Mouse (Mus musculus) hindbrain, embryonic 12.5 days (tissue): ENCODE measurements at regions not wholly inside any gene's neighbourhood (a gene's known extent, or its start where the extent isn't known, plus 50 kb on each side); places are given as distances from the start of the nearest gene placed in this dataset.

Experiments used
- ATAC-seq: fragments of 200-750 bp; cut with Nextera tagmentation; 2 replicates; pipeline ENCODE4 v1.8.0; 2017; ENCODE audit warnings: moderate TSS enrichment; ENCODE audit not compliant: low FRiP score
- H3K27ac ChIP-seq: fragments of 300-500 bp; sonication (generic); 2 replicates; pipeline ENCODE4 v1.5.1; 2016; ENCODE audit warnings: mild to moderate bottlenecking
- H3K27me3 ChIP-seq: fragments of 300-500 bp; sonication (generic); 2 replicates; pipeline ENCODE4 v1.6.1; 2016; ENCODE audit warnings: mild to moderate bottlenecking
- H3K36me3 ChIP-seq: fragments of 300-500 bp; sonication (generic); 2 replicates; pipeline ENCODE4 v1.6.1; 2016; ENCODE audit warnings: mild to moderate bottlenecking
- H3K4me1 ChIP-seq: fragments of 300-500 bp; sonication (generic); 2 replicates; pipeline ENCODE4 v1.6.1; 2016
- H3K4me2 ChIP-seq: fragments of 300-500 bp; sonication (generic); replicated peaks from 2 replicates; pipeline ENCODE4 v1.6.1; 2016; ENCODE audit warnings: mild to moderate bottlenecking
- H3K4me3 ChIP-seq: fragments of 300-500 bp; sonication (generic); 2 replicates; pipeline ENCODE4 v1.5.1; 2016; ENCODE audit warnings: mild to moderate bottlenecking
- H3K9ac ChIP-seq: fragments of 300-500 bp; sonication (generic); 2 replicates; pipeline ENCODE4 v1.6.1; 2016; ENCODE audit warnings: mild to moderate bottlenecking, moderate library complexity
- H3K9me3 ChIP-seq: fragments of 300-500 bp; sonication (generic); replicated peaks from 2 replicates; pipeline ENCODE4 v1.6.1; 2016; ENCODE audit warnings: mild to moderate bottlenecking
- WGBS: fragments of 180-500 bp; shearing (Covaris S2); methylation state at CpG from one replicate; pipeline ENCODE4 v1.1.7; 2016; 5-methylcytosine and 5-hydroxymethylcytosine counted together

DNA sequence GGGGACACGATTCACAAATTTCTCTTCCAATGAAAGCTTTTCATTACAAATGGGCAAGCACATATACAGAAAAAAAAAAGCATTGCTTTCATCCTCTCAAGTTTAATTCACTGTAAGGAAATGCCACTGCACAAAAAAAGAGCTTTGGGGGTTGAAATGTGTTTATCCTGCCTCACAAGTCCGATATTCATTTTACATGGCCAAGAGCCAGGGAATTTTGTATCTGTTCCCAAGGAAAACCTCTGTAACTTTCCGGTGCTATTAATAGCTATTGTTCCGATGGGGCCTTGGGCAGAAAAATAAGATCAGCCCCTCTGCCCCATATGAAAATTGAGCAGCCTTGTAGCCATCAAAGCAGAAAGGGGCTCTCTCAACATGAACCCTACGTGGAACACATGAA is 465.9 kb upstream of the Mki67 start:
- Histone ChIP-seq H3K27me3 (no peaks in the 10 kb centered on the region), H3K9me3 (no peaks in the 10 kb centered on the region; the same call in 1 of the 2 replicates), H3K4me2 (no peak overlapping the region), H3K9ac (no peak overlapping the region), H3K27ac (no peak overlapping the region), H3K4me1 (peaks cover 7% of the 10 kb centered on the region; the same call in 1 of the 2 replicates), H3K4me3 (no peak overlapping the region), H3K36me3 (no peaks in the 10 kb centered on the region)
- ATAC-seq = no peak
- WGBS = 78% methylated on average over 5 of the region's 5 CpGs

DNA sequence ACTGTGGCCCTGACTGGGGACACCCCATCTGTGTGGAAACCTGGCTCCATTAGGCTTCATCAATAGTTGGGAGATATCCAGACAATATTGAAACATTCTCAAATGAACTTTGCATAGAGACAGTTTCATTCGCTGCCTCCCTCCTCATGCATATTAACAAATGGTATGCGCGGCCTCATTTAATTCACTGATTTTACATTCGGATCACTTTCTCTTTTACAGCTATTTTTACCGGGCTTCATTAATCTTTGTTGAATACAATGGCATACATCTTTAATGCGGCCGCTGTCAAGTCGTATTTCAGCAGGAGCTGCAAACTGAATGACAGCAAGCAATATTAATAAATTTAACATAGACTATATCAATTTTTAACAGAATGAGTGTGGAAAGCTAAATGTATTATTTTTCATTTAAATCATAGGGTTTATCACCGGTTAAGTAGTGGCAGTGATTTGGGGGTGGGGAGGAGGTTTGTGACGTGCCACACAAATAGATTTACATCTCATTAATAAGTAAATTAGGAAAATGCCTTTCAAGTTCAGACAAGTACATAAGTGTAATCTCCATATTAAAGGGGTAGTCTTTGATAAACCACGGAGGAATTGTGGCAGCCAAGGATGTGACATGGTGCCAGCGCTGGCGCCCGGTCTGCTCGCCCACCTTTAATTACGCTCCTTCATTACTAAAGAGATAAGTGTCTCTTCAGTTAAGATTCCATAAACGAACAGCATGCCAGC is 480.4 kb upstream of the Mki67 start:
- Histone ChIP-seq H3K4me2 (no peak overlapping the region; the same call in 1 of the 2 replicates), H3K36me3 (no peaks in the 10 kb centered on the region), H3K4me1 (peaks cover 18% of the 10 kb centered on the region), H3K9ac (no peak overlapping the region), H3K27me3 (no peaks in the 10 kb centered on the region), H3K9me3 (no peaks in the 10 kb centered on the region), H3K27ac (no peak overlapping the region), H3K4me3 (no peak overlapping the region)
- WGBS = 49% methylated on average over 17 of the region's 17 CpGs
- peak; percentile 43; the same call in 1 of the 2 replicates for ATAC-seq

DNA sequence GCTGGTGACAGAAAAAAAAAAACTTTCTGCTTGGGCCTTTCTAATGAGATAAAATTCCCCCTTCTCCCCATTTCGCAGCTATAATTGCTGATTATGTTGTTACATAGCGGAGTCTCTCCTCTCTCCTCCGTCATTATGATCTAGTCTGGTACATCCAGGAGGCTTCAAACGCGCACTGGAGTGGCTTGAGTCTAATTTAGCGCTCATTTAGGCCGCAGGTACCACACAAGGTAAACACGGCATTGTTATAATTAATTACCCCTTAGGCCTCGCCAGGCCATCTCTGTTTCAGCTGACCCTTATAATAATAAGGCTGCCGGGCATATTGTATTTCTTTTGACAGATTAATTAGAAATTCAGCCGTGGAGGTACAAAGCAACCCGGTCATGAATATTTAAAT is 492.7 kb upstream of the Mki67 start:
- no peaks in the 10 kb centered on the region; the same call in 1 of the 2 replicates for H3K27me3 ChIP-seq
- H3K4me2 ChIP-seq = no peak overlapping the region
- peak; percentile 55 for ATAC-seq
- no peak overlapping the region for H3K9ac ChIP-seq
- 41% methylated on average over 12 of the region's 12 CpGs for WGBS
- no peak overlapping the region for H3K4me3 ChIP-seq
- peaks cover 26% of the 10 kb centered on the region for H3K4me1 ChIP-seq
- no peaks in the 10 kb centered on the region for H3K36me3 ChIP-seq
- H3K27ac ChIP-seq = peak overlapping the region; percentile 40; the same call in 1 of the 2 replicates
- H3K9me3 ChIP-seq = no peaks in the 10 kb centered on the region

DNA sequence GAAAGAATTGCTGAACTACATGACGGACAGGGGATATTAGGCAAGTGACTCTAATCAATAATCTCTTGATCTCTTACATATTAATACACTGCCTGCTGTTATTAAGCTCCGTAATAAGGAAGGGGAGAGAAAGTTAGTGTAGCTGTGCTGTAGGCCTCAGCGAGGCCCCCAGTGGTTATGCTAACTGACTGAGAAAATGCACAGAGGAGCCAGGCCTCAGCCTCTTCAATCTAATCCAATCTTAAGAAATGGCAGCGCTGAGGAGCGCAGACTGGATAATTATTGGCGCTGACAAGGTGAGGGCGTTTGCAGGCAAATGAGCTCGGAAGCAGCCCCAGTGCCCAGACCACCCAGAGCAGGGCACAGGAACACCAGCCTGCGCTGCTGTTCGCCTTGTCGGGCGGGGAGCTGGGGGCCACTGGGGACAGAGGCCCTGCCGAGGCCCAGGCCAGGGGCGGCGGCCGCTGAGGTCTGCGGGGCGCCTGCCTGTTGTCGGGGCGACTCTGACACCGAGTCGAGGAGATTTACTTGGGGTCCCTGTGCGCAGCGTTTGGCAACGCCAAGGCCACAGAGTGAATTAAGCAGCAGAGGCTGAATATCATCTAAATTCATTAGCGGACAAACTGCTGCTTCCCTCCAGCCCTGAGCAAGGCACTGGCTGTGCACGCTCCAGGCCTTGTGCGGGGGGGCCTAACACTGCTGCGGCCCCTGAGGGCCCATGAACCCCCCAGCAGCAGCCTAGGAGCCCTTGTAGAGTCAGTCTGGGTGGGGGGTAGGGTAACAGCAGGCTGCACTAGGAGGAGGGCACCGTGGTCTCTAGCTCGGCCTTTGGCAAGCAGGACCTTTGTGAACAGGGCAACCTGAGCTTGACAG is 493.4 kb upstream of the Mki67 start:
- Histone ChIP-seq H3K4me3 (0 out of 2 replicates have a peak overlapping the region, but pooled peaks have one; percentile 1), H3K27ac (peak overlapping the region; percentile 86), H3K27me3 (no peaks in the 10 kb centered on the region; the same call in 1 of the 2 replicates), H3K4me1 (peaks cover 33% of the 10 kb centered on the region), H3K4me2 (peak overlapping the region; percentile 48), H3K36me3 (no peaks in the 10 kb centered on the region), H3K9ac (peak overlapping the region; percentile 49), H3K9me3 (no peaks in the 10 kb centered on the region)
- WGBS = 11% methylated on average over 31 of the region's 31 CpGs
- ATAC-seq = peak; percentile 84

DNA sequence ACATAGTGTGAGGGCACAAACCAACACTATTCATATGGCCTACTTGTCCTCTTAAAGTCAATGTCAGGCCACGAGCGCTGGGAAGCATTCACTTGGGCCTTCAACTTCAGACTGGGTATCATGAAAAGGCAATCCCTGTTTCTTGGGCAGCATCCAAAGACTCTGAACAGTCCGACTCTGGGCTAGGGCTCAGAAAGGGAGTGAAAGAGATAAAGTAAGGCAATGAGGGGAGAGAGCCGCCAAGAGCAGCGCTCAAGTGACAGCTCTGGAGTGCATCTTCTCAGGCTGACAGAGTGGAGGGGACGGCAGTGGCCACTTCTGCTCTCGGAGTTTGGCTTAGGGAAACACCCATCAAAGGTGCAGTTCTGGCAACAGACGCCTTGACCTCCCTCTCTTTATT is 496.3 kb upstream of the Mki67 start:
- Histone ChIP-seq H3K4me2 (no peak overlapping the region), H3K36me3 (no peaks in the 10 kb centered on the region), H3K9ac (no peak overlapping the region), H3K9me3 (no peaks in the 10 kb centered on the region), H3K4me1 (peaks cover 35% of the 10 kb centered on the region), H3K27me3 (no peaks in the 10 kb centered on the region; the same call in 1 of the 2 replicates), H3K27ac (no peak overlapping the region), H3K4me3 (no peak overlapping the region)
- WGBS = 67% methylated on average over 8 of the region's 8 CpGs
- ATAC-seq = no peak

DNA sequence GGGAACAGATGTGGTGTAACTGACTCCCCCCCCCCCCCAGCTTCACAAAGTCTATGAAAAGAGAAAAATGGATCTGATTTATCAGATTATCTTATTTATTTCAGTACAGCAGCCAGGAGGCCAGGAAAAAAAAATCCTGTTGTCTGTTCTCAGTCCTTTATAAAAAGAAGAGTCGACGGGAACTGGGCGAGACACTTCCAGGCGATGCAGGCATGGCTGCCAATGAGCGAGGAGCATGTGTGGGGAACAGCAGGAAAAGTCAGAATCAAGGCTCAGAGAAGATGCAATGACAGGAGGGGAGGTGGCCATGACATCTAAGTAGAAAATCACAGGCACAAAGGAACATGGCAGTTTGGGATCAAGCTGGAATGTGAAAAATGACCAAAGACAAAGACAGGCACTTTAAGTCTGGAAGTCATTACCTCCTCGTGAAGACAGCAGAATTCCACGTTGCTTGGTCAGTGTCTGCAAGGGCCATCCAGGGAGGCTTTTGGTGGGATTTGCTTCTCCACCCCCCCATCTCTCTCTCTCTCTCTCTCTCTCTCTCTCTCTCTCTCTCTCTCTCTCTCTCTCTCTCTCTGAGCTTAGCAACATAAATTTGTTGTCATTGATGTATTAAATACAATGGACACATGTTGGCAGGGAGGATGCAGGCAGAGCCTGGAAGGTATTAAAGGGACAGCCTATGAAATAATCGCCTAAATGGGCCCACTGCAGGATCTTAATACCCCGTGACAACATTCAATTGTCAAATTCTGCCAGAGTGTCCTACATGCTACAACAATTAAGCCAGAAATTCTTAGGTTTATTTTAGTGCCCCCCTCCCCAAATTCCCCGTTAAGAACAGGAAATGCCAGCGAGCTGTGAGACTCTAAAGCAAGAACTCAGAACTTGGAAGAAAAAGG is 497.1 kb upstream of the Mki67 start:
- Histone ChIP-seq H3K4me1 (peaks cover 37% of the 10 kb centered on the region), H3K9me3 (no peaks in the 10 kb centered on the region), H3K4me3 (no peak overlapping the region), H3K27ac (no peak overlapping the region), H3K27me3 (no peaks in the 10 kb centered on the region; the same call in 1 of the 2 replicates), H3K9ac (no peak overlapping the region), H3K36me3 (no peaks in the 10 kb centered on the region), H3K4me2 (no peak overlapping the region)
- WGBS = 36% methylated on average over 11 of the region's 11 CpGs
- ATAC-seq = no peak

DNA sequence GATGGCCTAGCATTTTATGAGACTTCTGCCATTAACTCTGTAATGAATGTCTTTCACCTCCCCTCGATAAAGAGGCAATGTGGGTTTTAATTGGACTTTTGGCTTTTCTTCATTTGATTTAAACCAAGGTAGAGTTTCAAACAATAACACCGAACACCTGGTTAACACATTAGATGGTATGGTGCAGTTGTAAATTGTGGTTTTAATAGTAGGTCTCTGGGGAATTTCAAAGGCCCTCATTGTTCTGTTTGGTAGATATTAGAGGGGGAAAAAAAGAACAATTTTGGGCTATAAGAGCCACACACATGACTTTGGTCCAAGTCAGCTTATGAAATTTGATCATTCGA is 497.8 kb upstream of the Mki67 start:
- Histone ChIP-seq H3K4me3 (no peak overlapping the region), H3K4me1 (peaks cover 40% of the 10 kb centered on the region), H3K9me3 (no peaks in the 10 kb centered on the region), H3K27me3 (no peaks in the 10 kb centered on the region; the same call in 1 of the 2 replicates), H3K36me3 (no peaks in the 10 kb centered on the region), H3K27ac (no peak overlapping the region), H3K9ac (no peak overlapping the region), H3K4me2 (no peak overlapping the region)
- WGBS = 68% methylated on average over 3 of the region's 3 CpGs
- ATAC-seq = no peak

DNA sequence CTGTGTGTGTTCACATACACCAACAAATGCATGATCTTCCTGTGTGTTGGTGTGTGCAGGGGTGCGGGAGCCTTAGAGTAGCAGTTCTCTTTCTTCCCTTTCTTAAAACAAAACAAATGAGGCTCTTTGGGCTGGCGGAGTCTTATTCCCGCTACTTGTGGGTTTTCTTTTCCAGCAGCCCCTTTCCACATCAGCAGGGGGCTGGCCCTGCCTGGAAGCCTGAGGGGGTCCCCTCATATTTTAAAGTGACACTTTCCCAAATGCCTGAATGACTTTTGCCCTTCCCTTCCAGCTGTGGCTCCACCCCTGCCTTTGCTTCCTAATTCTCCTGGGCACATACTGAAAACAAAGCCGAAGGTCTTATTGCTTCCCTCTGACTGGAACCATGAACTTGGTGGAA is 498.3 kb upstream of the Mki67 start:
- Histone ChIP-seq H3K36me3 (no peaks in the 10 kb centered on the region), H3K27ac (peak overlapping the region; percentile 3; the same call in 1 of the 2 replicates), H3K9ac (no peak overlapping the region), H3K9me3 (no peaks in the 10 kb centered on the region), H3K4me1 (peaks cover 39% of the 10 kb centered on the region), H3K4me3 (no peak overlapping the region), H3K4me2 (no peak overlapping the region), H3K27me3 (no peaks in the 10 kb centered on the region; the same call in 1 of the 2 replicates)
- 33% methylated on average over 4 of the region's 4 CpGs for WGBS
- no peak for ATAC-seq

DNA sequence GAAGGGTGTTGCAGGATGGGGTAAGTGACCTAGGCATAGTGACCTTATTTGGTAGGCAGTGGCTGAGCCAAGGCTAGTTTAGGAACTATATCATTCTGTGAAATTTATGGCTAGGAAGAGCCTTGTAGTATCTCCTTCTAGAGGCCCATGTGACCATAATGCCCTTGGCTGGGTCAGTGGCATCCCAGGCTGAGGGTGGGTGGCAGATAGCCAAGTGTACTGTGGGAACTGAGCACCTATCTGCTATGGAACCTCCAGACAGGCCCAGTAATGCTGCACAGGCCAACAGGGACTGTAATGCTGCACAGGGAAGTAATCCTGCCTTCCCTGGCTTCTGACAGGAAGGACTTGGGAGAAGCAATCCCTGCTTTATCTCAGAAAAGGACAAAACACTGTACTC is 500.6 kb upstream of the Mki67 start:
- peaks cover 46% of the 10 kb centered on the region for H3K4me1 ChIP-seq

DNA sequence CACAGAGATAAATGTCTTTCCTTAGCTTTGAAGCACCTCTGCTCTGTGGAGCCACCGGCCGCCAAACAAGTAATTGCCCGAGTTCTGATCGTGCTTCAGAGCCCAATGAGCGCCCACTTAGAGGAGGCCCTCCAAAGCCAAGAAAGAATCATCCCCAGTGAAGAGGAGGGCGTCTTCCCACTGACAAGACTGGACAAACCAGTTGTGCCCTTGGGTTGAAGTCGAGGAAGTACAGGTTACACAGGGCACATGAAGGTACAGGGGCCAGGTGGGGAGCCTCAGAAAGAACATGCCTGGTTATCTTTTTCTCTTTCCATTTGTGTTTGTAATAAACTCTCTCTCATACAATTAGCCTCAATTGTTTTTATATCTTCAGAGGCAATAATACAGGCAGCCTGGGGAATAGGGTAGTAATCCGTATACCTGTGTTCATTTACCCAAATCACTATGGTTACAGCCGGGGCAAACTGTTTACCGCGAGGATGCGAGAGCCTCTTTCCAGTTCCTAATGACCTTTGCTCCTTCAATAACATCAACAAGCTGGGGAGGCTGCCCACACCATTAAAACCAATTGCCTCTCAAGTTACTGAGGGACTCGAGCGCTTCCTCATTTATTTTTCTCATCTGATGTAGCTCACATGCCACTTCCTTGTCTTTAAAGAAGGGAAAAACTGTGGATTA is 503.5 kb upstream of the Mki67 start:
- WGBS = 45% methylated on average over 14 of the region's 14 CpGs
- Histone ChIP-seq H3K4me1 (peaks cover 29% of the 10 kb centered on the region), H3K36me3 (no peaks in the 10 kb centered on the region), H3K9ac (no peak overlapping the region), H3K27me3 (no peaks in the 10 kb centered on the region), H3K4me2 (no peak overlapping the region), H3K9me3 (no peaks in the 10 kb centered on the region), H3K27ac (peak overlapping the region; percentile 84), H3K4me3 (no peak overlapping the region)
- no peak for ATAC-seq

More for the DNA sequence above, 500.6 kb upstream of the Mki67 start:
- Histone ChIP-seq H3K36me3 (no peaks in the 10 kb centered on the region), H3K27ac (no peak overlapping the region), H3K4me2 (no peak overlapping the region), H3K27me3 (no peaks in the 10 kb centered on the region), H3K9me3 (no peaks in the 10 kb centered on the region), H3K9ac (no peak overlapping the region), H3K4me3 (no peak overlapping the region)
- no peak for ATAC-seq

DNA sequence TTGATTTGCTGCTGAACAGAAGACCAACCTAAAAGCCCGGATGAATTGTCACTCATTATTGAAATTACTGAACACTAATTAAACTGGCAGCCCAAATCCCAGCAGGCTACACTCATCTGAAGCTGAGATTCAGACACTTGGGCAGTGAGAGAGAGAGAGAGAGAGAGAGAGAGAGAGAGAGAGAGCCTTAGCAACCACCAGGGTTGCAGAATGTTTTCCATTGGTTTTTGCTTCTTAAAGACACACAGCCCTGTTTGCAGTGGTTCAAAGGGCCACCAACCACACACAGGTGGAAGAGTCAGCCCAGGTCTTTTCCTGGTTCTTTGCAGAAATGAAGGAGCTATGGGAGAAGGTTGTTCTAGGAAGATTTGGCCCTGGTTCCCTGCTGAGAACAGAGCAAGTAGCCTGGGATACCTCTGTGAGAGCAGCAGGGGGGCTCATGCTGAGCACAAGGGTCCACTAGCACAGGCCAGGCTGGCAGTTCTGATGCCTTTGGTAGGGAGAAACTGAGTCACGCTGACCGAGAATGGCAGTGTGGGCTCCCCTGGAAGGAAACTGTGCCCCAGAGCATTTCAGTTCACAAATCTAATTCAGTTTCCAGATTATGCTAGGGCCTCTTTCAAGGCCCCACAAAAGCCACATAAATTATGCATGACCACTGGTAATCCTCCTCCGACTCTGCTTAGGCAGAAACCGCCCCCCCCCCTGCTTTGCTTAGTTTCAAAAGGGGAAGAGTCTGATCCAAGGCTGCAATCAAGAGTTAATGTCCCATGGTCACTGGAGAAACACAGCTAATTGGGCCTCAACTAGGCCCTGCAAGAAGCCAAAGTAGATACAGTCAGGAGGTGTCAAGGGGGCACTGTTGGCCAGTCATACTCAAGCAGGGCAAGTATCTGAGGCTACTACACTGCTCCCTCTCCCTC is 504.3 kb upstream of the Mki67 start:
- Histone ChIP-seq H3K9me3 (no peaks in the 10 kb centered on the region), H3K27ac (peak overlapping the region; percentile 84), H3K4me3 (no peak overlapping the region), H3K9ac (no peak overlapping the region), H3K4me1 (peaks cover 28% of the 10 kb centered on the region), H3K4me2 (no peak overlapping the region), H3K36me3 (no peaks in the 10 kb centered on the region), H3K27me3 (no peaks in the 10 kb centered on the region)
- ATAC-seq = peak; percentile 80
- 18% methylated on average over 5 of the region's 5 CpGs for WGBS
